Mouse (Mus musculus) stomach, embryonic 16.5 days (tissue): ENCODE data around the gene Thap3. TPM values are rescaled to one million over a fixed set of nuclear protein-coding genes. Genes with fewer than 3 reads are reported as not detected.

ENCODE experiments used
- ATAC-seq: fragments of 200-750 bp; cut with Nextera tagmentation; 2 replicates; pipeline ENCODE4 v1.8.0; 2017; ENCODE audit warnings: moderate number of reproducible peaks, moderate TSS enrichment; ENCODE audit not compliant: insufficient read depth, low FRiP score
- H3K27ac ChIP-seq: fragments of 300-500 bp; sonication (generic); 2 replicates; pipeline ENCODE4 v1.5.1; 2014; ENCODE audit warnings: low read length
- H3K27me3 ChIP-seq: fragments of 300-500 bp; sonication (generic); 2 replicates; pipeline ENCODE4 v1.6.1; 2014; ENCODE audit warnings: low read length, control low read depth, mixed read lengths; ENCODE audit not compliant: control insufficient read depth, insufficient read depth
- H3K36me3 ChIP-seq: fragments of 300-500 bp; sonication (generic); 2 replicates; pipeline ENCODE4 v1.6.1; 2014; ENCODE audit warnings: low read length; ENCODE audit not compliant: control insufficient read depth, insufficient read depth
- H3K4me1 ChIP-seq: fragments of 300-500 bp; sonication (generic); 2 replicates; pipeline ENCODE4 v1.6.1; 2014; ENCODE audit warnings: low read length, control low read depth, mixed read lengths; ENCODE audit not compliant: control insufficient read depth, insufficient read depth
- H3K4me2 ChIP-seq: fragments of 300-500 bp; sonication (generic); 2 replicates; pipeline ENCODE4 v1.6.1; 2014; ENCODE audit warnings: low read depth, low read length, mixed read lengths
- H3K4me3 ChIP-seq: fragments of 300-500 bp; sonication (generic); replicated peaks from 2 replicates; pipeline ENCODE4 v1.5.1; 2014; ENCODE audit warnings: mild to moderate bottlenecking, low read length
- H3K9ac ChIP-seq: fragments of 300-500 bp; sonication (generic); 2 replicates; pipeline ENCODE4 v1.6.1; 2014; ENCODE audit warnings: low read length
- H3K9me3 ChIP-seq: fragments of 300-500 bp; sonication (generic); replicated peaks from 2 replicates; pipeline ENCODE4 v1.6.1; 2016; ENCODE audit warnings: low read length, control low read depth; ENCODE audit not compliant: control insufficient read depth
- WGBS: fragments of 180-500 bp; shearing (Covaris S2); extraction: QIAGEN DNeasy Blood & Tissue Kit; methylation state at CpG from one replicate; pipeline ENCODE4 v1.1.7; 2014; 5-methylcytosine and 5-hydroxymethylcytosine counted together
- polyA plus RNA-seq: library from polyadenylated mRNA; unstranded; fragments of >200 nt; fragmentation: Nextera tagmentation; extraction: Ambion mirVana; gene quantifications from 2 replicates; pipeline ENCODE4 v1.2.1, GENCODE M21; 2015

Thap3 gene
- polyA plus RNA-seq, 1 experiment from 2014 or later: 35.7 TPM

GRCm38 (mm10) chr4:151957584-151958315, 31.0 kb downstream of the Thap3 start:
- H3K9me3 ChIP-seq: no peaks in the 10 kb centered on the region
- no peak overlapping the region for H3K9ac ChIP-seq
- H3K4me3 ChIP-seq: no peak overlapping the region
- no peaks in the 10 kb centered on the region for H3K27me3 ChIP-seq
- no peak overlapping the region for H3K4me2 ChIP-seq
- H3K27ac ChIP-seq: no peak overlapping the region
- peaks cover 23% of the 10 kb centered on the region; the same call in 1 of the 2 replicates for H3K36me3 ChIP-seq
- H3K4me1 ChIP-seq: peaks cover 8% of the 10 kb centered on the region; the same call in 1 of the 2 replicates
- 81% methylated on average over 9 of the region's 9 CpGs for WGBS
- ATAC-seq: peak; percentile 39; the same call in 1 of the 2 replicates

DNA sequence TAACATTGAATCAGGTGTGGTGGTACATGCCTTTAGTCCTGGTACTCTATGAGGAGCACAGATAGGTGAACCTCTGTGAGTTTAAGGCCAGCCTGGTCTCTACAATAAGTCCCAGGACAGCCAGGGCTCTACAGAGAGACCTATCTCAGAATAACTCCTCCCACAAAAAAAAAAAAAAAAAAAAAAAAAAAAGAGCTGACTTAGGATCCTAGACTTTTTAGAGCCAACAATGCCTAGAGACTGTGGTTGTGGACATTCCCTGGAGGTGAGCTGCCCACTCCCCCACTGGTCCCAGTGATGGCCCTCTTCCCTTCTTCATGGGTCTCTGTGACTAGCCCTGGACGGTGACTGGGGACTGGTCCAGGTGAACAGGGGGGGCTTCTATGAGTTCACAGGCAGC, 33.0 kb downstream of the Thap3 start:
- H3K4me2 ChIP-seq: no peak overlapping the region
- H3K27me3 ChIP-seq: no peaks in the 10 kb centered on the region
- no peak overlapping the region for H3K4me3 ChIP-seq
- no peak overlapping the region for H3K9ac ChIP-seq
- H3K27ac ChIP-seq: no peak overlapping the region
- no peak for ATAC-seq
- 86% methylated on average over 1 of the region's 1 CpGs for WGBS
- peaks cover 8% of the 10 kb centered on the region; the same call in 1 of the 2 replicates for H3K4me1 ChIP-seq
- H3K9me3 ChIP-seq: no peaks in the 10 kb centered on the region
- H3K36me3 ChIP-seq: peaks cover 27% of the 10 kb centered on the region; the same call in 1 of the 2 replicates

- WGBS: 68% methylated on average over 6 of the region's 6 CpGs
- no peak for ATAC-seq
These were observed 35.6 kb downstream of the Thap3 start for GRCm38 (mm10) chr4:151953209-151953608.

GRCm38 (mm10) chr4:151948497-151949471, 40.0 kb downstream of the Thap3 start:
- 88% methylated on average over 14 of the region's 14 CpGs for WGBS
- peaks cover 14% of the 10 kb centered on the region; the same call in 1 of the 2 replicates for H3K36me3 ChIP-seq
- H3K27me3 ChIP-seq: no peaks in the 10 kb centered on the region
- H3K4me3 ChIP-seq: no peak overlapping the region
- no peak overlapping the region for H3K9ac ChIP-seq
- no peak overlapping the region for H3K4me2 ChIP-seq
- H3K9me3 ChIP-seq: no peaks in the 10 kb centered on the region
- no peak overlapping the region for H3K27ac ChIP-seq
- no peak for ATAC-seq
- H3K4me1 ChIP-seq: no peaks in the 10 kb centered on the region

More at GRCm38 (mm10) chr4:151953209-151953608, 35.6 kb downstream of the Thap3 start:
- Histone ChIP-seq H3K27me3 (no peaks in the 10 kb centered on the region), H3K27ac (no peak overlapping the region), H3K4me1 (no peaks in the 10 kb centered on the region), H3K4me2 (no peak overlapping the region), H3K4me3 (no peak overlapping the region), H3K9me3 (no peaks in the 10 kb centered on the region), H3K9ac (no peak overlapping the region), H3K36me3 (peaks cover 23% of the 10 kb centered on the region; the same call in 1 of the 2 replicates)

GRCm38 (mm10) chr4:151946211-151946610, 42.6 kb downstream of the Thap3 start:
- ATAC-seq: no peak
- H3K9me3 ChIP-seq: no peaks in the 10 kb centered on the region
- H3K4me1 ChIP-seq: no peaks in the 10 kb centered on the region
- H3K9ac ChIP-seq: no peak overlapping the region
- H3K27me3 ChIP-seq: no peaks in the 10 kb centered on the region
- WGBS: 87% methylated on average over 11 of the region's 11 CpGs
- H3K27ac ChIP-seq: no peak overlapping the region
- no peak overlapping the region for H3K4me2 ChIP-seq
- H3K36me3 ChIP-seq: 0 out of 2 replicates have a peak, but pooled peaks cover under 1% of the 10 kb centered on the region
- H3K4me3 ChIP-seq: no peak overlapping the region

DNA sequence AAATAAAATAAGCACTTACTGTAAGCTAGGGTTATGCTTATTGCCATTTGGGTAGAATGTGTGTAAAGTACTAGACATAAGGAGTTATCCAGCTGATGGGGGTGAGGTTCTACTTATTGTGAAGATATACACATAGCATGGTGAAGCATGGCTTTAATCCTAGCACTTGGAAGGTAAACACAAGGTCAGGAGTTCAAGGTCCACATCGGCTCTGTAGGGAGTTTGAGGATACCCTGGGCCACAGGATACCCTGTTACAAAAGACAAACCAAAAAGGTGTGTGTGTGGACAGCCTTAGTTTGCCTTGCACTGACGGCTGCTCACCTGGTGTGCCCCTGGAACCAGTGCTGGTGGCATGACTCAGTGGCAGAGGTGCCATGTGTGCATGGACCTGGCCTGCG, 50.7 kb downstream of the Thap3 start:
- Histone ChIP-seq H3K9ac (no peak overlapping the region), H3K4me3 (no peak overlapping the region), H3K9me3 (no peaks in the 10 kb centered on the region), H3K36me3 (no peaks in the 10 kb centered on the region), H3K4me1 (peaks cover 16% of the 10 kb centered on the region), H3K4me2 (no peak overlapping the region), H3K27me3 (no peaks in the 10 kb centered on the region), H3K27ac (no peak overlapping the region)
- 89% methylated on average over 3 of the region's 3 CpGs for WGBS
- no peak for ATAC-seq

- no peak overlapping the region for H3K9ac ChIP-seq
- H3K4me2 ChIP-seq: no peak overlapping the region
- no peak overlapping the region for H3K27ac ChIP-seq
- no peaks in the 10 kb centered on the region for H3K9me3 ChIP-seq
- 82% methylated on average over 13 of the region's 13 CpGs for WGBS
- ATAC-seq: no peak
- H3K36me3 ChIP-seq: no peaks in the 10 kb centered on the region
- no peaks in the 10 kb centered on the region for H3K27me3 ChIP-seq
- H3K4me1 ChIP-seq: peaks cover 16% of the 10 kb centered on the region
- H3K4me3 ChIP-seq: no peak overlapping the region
These were observed 51.4 kb downstream of the Thap3 start for GRCm38 (mm10) chr4:151937441-151937840.

GRCm38 (mm10) chr4:151934215-151934572, 54.6 kb downstream of the Thap3 start:
- Histone ChIP-seq H3K4me3 (peak overlapping the region; percentile 100), H3K9ac (peak overlapping the region; percentile 98), H3K27me3 (no peaks in the 10 kb centered on the region), H3K4me2 (peak overlapping the region; percentile 97), H3K27ac (no peak overlapping the region), H3K36me3 (no peaks in the 10 kb centered on the region), H3K4me1 (peaks cover 16% of the 10 kb centered on the region), H3K9me3 (no peaks in the 10 kb centered on the region)
- WGBS: under 1% methylated on average over 23 of the region's 23 CpGs
- no peak for ATAC-seq
